Mouse (Mus musculus): Measurements from ENCODE around the gene Polr2l. TPM values are rescaled to one million over a fixed set of nuclear protein-coding genes. Genes with fewer than 3 reads are reported as not detected.

Polr2l gene
- total RNA-seq, 2 experiments from 2014 or later, result 53.1 to 58.7 TPM

GRCm38 (mm10) chr7:141435856-141436522 is 38.9 kb downstream of the Polr2l start:
- no peak for DNase-seq
- intact Hi-C loops (cut with DNase I), result no loop called here

GRCm38 (mm10) chr7:141435129-141435855 is 39.6 kb downstream of the Polr2l start:
- intact Hi-C loops (cut with DNase I), result no loop called here
- DNase-seq, result no peak

- no peak for DNase-seq
- intact Hi-C loops (cut with DNase I), result no loop called here
Measured at GRCm38 (mm10) chr7:141434464-141434863, 40.5 kb downstream of the Polr2l start.

DNA sequence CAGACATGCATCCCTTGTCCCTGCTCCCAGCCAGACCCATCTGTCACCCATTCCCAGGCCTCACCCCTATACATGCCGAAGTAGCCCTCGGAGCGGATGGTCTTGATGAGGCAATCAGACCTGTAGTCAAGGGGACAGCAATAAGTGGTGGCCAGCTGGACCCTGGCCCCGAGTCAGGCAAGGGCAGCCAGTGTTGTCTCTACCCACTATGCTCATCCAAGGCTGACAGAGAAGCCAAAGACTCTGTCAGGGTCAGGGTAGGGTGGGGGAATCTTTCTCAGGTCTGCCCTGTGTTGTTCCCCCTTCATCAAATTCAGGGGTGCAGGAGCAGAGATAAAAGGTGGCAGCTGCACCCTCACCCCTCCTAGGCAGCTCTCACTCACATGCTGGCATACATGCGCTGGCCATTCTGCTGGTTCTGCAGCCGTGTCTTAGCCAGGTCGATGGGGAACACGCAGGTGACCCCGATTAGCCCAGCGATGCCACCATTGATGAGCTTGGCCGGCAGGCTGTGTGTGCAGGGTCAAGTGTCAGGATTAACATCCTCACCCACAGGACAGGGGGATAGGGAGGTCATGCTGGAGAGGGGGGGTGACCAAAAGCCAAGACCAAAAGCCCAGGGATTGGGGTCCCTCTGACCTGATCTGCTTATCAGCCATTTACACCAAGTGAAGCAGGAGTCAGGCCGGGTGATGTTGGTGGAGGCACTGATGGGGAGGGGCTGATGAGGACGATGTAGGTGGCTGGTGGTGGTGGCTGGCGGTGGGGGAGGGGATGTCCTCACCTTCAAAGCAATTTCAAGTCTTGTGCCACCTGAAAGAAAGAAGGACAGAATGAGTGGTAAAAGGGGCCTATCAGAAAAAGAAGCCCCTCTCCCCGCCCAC is 41.2 kb downstream of the Polr2l start:
- intact Hi-C loops (cut with DNase I), result no loop called here
- DNase-seq, result no peak

DNA sequence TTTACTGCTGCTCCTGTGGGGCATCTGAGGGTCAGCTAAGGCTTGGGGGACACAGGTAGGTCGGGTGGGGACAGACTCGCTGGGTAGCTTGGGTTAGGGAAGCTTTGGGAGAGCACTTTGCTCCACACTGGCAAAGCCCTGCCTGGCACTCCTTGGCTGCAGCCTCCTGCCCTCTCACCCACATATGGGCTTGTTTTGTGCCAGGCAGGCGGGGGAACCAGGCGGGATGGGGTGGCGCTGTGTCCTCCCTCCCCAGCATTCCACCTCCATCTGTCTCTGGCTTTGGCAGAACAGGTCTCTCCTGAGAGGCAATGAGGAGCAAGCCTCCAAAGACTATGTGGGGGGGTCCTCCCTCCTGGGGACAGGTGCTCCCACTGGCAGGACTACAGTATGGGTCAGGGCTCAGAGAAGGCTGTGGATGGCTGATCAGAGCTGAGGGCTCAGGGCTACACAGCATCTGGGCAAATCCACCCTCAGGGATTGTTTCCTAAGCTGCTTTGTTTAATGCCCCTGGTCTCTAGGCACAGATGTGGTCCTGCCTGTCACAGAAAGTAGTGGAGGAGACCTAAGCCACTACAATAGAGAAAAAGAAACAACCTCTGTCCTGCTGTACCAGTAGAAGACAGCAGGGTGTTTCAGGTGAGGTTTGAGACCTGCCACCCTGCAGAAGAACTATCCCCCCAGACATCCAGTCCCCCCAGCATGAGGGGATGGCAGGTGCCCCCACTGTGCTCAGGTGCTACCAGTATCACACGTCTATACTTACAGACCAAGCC is 42.0 kb downstream of the Polr2l start:
- no peak for DNase-seq
- intact Hi-C loops (cut with DNase I), result no loop called here

DNA sequence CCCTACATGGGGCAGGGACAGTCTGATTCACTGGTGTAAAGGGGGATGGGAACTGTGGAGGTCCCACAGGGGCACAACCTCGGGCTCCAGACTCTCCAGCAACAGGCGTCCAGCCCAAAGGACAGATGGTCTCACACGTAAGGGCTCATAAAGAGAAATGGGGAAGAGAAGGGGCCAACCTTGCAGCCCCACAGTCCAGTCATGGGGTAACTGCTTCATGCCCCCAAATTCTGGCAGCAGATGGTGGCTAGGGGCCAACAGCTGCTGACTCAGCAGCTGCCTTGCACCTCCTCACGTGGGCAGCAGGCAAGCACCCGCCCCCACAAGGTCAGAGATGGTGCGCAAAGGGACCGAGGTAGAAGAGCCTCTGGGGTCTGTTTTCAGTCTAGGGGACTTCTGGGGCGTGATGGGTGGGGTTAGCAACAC is 42.7 kb downstream of the Polr2l start:
- no peak for DNase-seq
- intact Hi-C loops (cut with DNase I), result no loop called here

- no peak for DNase-seq
- intact Hi-C loops (cut with DNase I), result no loop called here
Measured at GRCm38 (mm10) chr7:141431434-141432185, 43.3 kb downstream of the Polr2l start.

GRCm38 (mm10) chr7:141430585-141431240 is 44.2 kb downstream of the Polr2l start:
- DNase-seq, result no peak
- intact Hi-C loops (cut with DNase I), result no loop called here

GRCm38 (mm10) chr7:141429840-141430584 is 44.9 kb downstream of the Polr2l start:
- no peak for DNase-seq
- intact Hi-C loops (cut with DNase I), result no loop called here

DNA sequence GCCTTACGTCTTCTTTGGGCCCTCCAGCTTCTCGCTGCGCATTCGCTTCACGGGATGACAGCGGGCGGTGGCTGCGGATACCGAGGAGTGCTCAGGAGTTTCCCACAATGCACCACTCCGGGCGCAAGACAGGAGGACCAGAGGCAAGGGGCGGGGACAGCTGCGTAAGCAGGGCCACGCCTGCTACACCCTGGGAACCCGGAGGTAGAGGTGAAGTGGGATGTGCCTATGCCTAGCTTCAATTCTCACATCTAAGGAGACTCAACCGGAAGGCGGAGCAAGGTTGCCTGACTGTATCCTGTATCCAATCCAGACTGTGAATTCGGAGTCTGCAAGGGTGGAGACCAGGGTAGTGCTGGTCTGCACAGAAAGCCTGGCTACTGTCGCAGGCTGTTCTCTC is 45.6 kb downstream of the Polr2l start, which contains the start of gene Cend1:
Gene Cend1, minus strand, starts transcription at position 182 of the 400 bp plus-strand sequence.
- DNase-seq, result no peak
- intact Hi-C loops (cut with DNase I), result no loop called here

DNA sequence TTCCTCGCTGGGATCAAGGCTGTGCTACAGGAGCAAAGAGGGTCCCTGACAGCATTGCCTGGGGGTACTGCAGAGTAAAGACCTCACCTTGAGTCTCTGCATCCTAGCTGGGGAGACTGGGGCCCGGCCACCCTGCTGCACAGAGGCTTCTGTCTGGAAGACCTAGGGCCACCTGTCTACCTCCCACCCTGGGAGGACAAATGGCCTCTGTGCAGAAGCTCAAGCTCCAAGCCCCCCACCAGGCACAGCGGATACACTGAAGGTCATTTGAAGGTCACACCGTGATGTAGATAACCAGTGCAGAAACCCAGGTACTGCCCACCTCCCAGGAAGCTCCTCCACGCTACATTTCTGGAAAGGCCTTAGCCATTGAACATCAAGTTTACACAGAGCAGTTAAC is 46.2 kb downstream of the Polr2l start:
- no peak for DNase-seq
- intact Hi-C loops (cut with DNase I), result no loop called here

GRCm38 (mm10) chr7:141426948-141427730 is 47.8 kb downstream of the Polr2l start:
- intact Hi-C loops (cut with DNase I), result no loop called here
- DNase-seq, result no peak

- DNase-seq, result no peak
- intact Hi-C loops (cut with DNase I), result no loop called here
Measured at GRCm38 (mm10) chr7:141423811-141424210, 51.1 kb downstream of the Polr2l start.

Other genes starting within 250 kb of the Polr2l start
- 10 to 100 TPM; 19.2 to 20.6 TPM for gene Phrf1, start 246.3 kb downstream of the Polr2l start, total RNA-seq (2021)
- 1 to 10 TPM in 1 of 2 experiments, under 1 TPM in 1; 0.71 to 2.5 TPM for gene Irf7, start 208.7 kb downstream of the Polr2l start, total RNA-seq (2021)
- under 1 TPM in 1 of 2 experiments, not detected in 1; 0.12 TPM for gene Cdhr5, start 198.3 kb downstream of the Polr2l start, total RNA-seq (2021)
- not detected for gene Sct, start 196.0 kb downstream of the Polr2l start, total RNA-seq (2021)
- gene Drd4, start 183.1 kb downstream of the Polr2l start, total RNA-seq (2021), result not detected
- 10 to 100 TPM; 13.9 to 14.8 TPM for gene Deaf1, start 147.4 kb downstream of the Polr2l start, total RNA-seq (2021)
- gene Tmem80, start 147.4 kb downstream of the Polr2l start, total RNA-seq (2021), result 10 to 100 TPM; 10.2 to 10.6 TPM
- 1 to 10 TPM; 2.1 to 2.5 TPM for gene Eps8l2, start 136.3 kb downstream of the Polr2l start, total RNA-seq (2021)
- 10 to 100 TPM; 81.0 to 82.7 TPM for gene Taldo1, start 82.9 kb downstream of the Polr2l start, total RNA-seq (2021)
- gene Gatd1, start 61.0 kb downstream of the Polr2l start, total RNA-seq (2021), result 1 to 10 TPM; 6.3 to 6.7 TPM
- gene Cend1, start 45.6 kb downstream of the Polr2l start, total RNA-seq (2021), result under 1 TPM; 0.20 to 0.39 TPM
- 10 to 100 TPM; 15.6 to 38.4 TPM for gene Slc25a22, start 37.2 kb downstream of the Polr2l start, total RNA-seq (2021)
- under 1 TPM; 0.15 to 0.18 TPM for gene Pidd1, start 31.1 kb downstream of the Polr2l start, total RNA-seq (2021)
- 100 to 1,000 TPM; 466 to 562 TPM for gene Rplp2, start 27.8 kb downstream of the Polr2l start, total RNA-seq (2021)
- gene Pnpla2, start 19.9 kb downstream of the Polr2l start, total RNA-seq (2021), result 100 to 1,000 TPM; 306 to 361 TPM
- gene Cracr2b, start 14.0 kb downstream of the Polr2l start, total RNA-seq (2021), result 1 to 10 TPM; 6.3 to 7.4 TPM
- 10 to 100 TPM; 65.6 to 83.2 TPM for gene Cd151, start 7.7 kb downstream of the Polr2l start, total RNA-seq (2021)
- 10 to 100 TPM in 1 of 2 experiments, 1 to 10 TPM in 1; 7.2 to 14.1 TPM for gene Tspan4, start 108 bp upstream of the Polr2l start, total RNA-seq (2021)
- gene Chid1, start 64.7 kb upstream of the Polr2l start, total RNA-seq (2021), result 10 to 100 TPM; 13.9 to 14.5 TPM
- gene Ap2a2, start 87.0 kb upstream of the Polr2l start, total RNA-seq (2021), result 10 to 100 TPM; 45.3 to 46.6 TPM
- gene Muc6, start 180.2 kb upstream of the Polr2l start, total RNA-seq (2021), result not detected
- gene Muc2, start 215.2 kb upstream of the Polr2l start, total RNA-seq (2021), result not detected

All from gastrocnemius, postnatal 36 days (tissue).